Mouse (Mus musculus) intestine, embryonic 16.5 days (tissue): ENCODE measurements around the gene Pgc. TPM values are rescaled to one million over a fixed set of nuclear protein-coding genes. Genes with fewer than 3 reads are reported as not detected.

ENCODE experiments used
- ATAC-seq: fragments of 200-750 bp; cut with Nextera tagmentation; 2 replicates; pipeline ENCODE4 v1.8.0; 2017; ENCODE audit warnings: moderate TSS enrichment, moderate library complexity
- H3K27ac ChIP-seq: fragments of 300-500 bp; sonication (generic); 2 replicates; pipeline ENCODE4 v1.5.1; 2014; ENCODE audit warnings: mild to moderate bottlenecking, low read length
- H3K27me3 ChIP-seq: fragments of 300-500 bp; sonication (generic); replicated peaks from 2 replicates; pipeline ENCODE4 v1.6.1; 2014; ENCODE audit warnings: low read length, control low read depth, mixed read lengths; ENCODE audit not compliant: control insufficient read depth, insufficient read depth
- H3K36me3 ChIP-seq: fragments of 300-500 bp; sonication (generic); 2 replicates; pipeline ENCODE4 v1.6.1; 2014; ENCODE audit warnings: low read length, control low read depth; ENCODE audit not compliant: control insufficient read depth, insufficient read depth
- H3K4me1 ChIP-seq: fragments of 300-500 bp; sonication (generic); 2 replicates; pipeline ENCODE4 v1.6.1; 2014; ENCODE audit warnings: low read length, control low read depth, mixed read lengths; ENCODE audit not compliant: control insufficient read depth, insufficient read depth
- H3K4me2 ChIP-seq: fragments of 300-500 bp; sonication (generic); 2 replicates; pipeline ENCODE4 v1.6.1; 2014; ENCODE audit warnings: low read depth, low read length, control low read depth
- H3K4me3 ChIP-seq: fragments of 300-500 bp; sonication (generic); 2 replicates; pipeline ENCODE4 v1.5.1; 2014; ENCODE audit warnings: mild to moderate bottlenecking, low read length
- H3K9ac ChIP-seq: fragments of 300-500 bp; sonication (generic); 2 replicates; pipeline ENCODE4 v1.6.1; 2014; ENCODE audit warnings: low read depth, low read length
- H3K9me3 ChIP-seq: fragments of 300-500 bp; sonication (generic); 2 replicates; pipeline ENCODE4 v1.6.1; 2016; ENCODE audit warnings: low read length, control low read depth; ENCODE audit not compliant: control insufficient read depth
- WGBS: fragments of 180-500 bp; shearing (Covaris S2); extraction: QIAGEN DNeasy Blood & Tissue Kit; methylation state at CpG from one replicate; pipeline ENCODE4 v1.1.7; 2014; 5-methylcytosine and 5-hydroxymethylcytosine counted together
- polyA plus RNA-seq: library from polyadenylated mRNA; unstranded; fragments of >200 nt; fragmentation: Nextera tagmentation; extraction: Ambion mirVana; gene quantifications from 2 replicates; pipeline ENCODE4 v1.2.1, GENCODE M21; 2015

Pgc gene
- polyA plus RNA-seq, 1 experiment from 2014 or later, result 0.68 TPM

- no peak overlapping the region for H3K4me3 ChIP-seq
- H3K9ac ChIP-seq, result no peak overlapping the region
- 35% methylated on average over 16 of the region's 16 CpGs for WGBS
- ATAC-seq, result no peak
- H3K36me3 ChIP-seq, result no peaks in the 10 kb centered on the region
- no peaks in the 10 kb centered on the region for H3K9me3 ChIP-seq
- no peak overlapping the region for H3K4me2 ChIP-seq
- no peak overlapping the region for H3K27ac ChIP-seq
- H3K4me1 ChIP-seq, result peaks cover 32% of the 10 kb centered on the region
- H3K27me3 ChIP-seq, result no peaks in the 10 kb centered on the region
Observed at GRCm38 (mm10) chr17:47742991-47743734, 16.5 kb downstream of the Pgc start.

GRCm38 (mm10) chr17:47744086-47744485, 17.4 kb downstream of the Pgc start:
- ATAC-seq, result no peak
- no peaks in the 10 kb centered on the region for H3K9me3 ChIP-seq
- H3K36me3 ChIP-seq, result no peaks in the 10 kb centered on the region
- no peak overlapping the region for H3K27ac ChIP-seq
- peaks cover 34% of the 10 kb centered on the region for H3K4me1 ChIP-seq
- H3K9ac ChIP-seq, result no peak overlapping the region
- H3K27me3 ChIP-seq, result no peaks in the 10 kb centered on the region
- WGBS, result 94% methylated on average over 14 of the region's 14 CpGs
- no peak overlapping the region for H3K4me2 ChIP-seq
- no peak overlapping the region for H3K4me3 ChIP-seq

- Histone ChIP-seq H3K4me2 (no peak overlapping the region), H3K9ac (no peak overlapping the region), H3K4me1 (peaks cover 29% of the 10 kb centered on the region), H3K27ac (no peak overlapping the region), H3K27me3 (no peaks in the 10 kb centered on the region), H3K9me3 (no peaks in the 10 kb centered on the region), H3K4me3 (no peak overlapping the region), H3K36me3 (no peaks in the 10 kb centered on the region)
- no peak for ATAC-seq
- WGBS, result 87% methylated on average over 10 of the region's 10 CpGs
Observed at GRCm38 (mm10) chr17:47744746-47745368, 18.2 kb downstream of the Pgc start.

GRCm38 (mm10) chr17:47748791-47749553, 22.3 kb downstream of the Pgc start:
- H3K9ac ChIP-seq, result peak overlapping the region; percentile 58
- H3K9me3 ChIP-seq, result no peaks in the 10 kb centered on the region
- H3K27me3 ChIP-seq, result no peaks in the 10 kb centered on the region
- 0 out of 2 replicates have a peak, but pooled peaks cover 3% of the 10 kb centered on the region for H3K36me3 ChIP-seq
- H3K4me1 ChIP-seq, result peaks cover 28% of the 10 kb centered on the region
- 51% methylated on average over 14 of the region's 14 CpGs for WGBS
- H3K4me2 ChIP-seq, result peak overlapping the region; percentile 38
- H3K27ac ChIP-seq, result peak overlapping the region; percentile 97
- peak overlapping the region; percentile 17; the same call in 1 of the 2 replicates for H3K4me3 ChIP-seq
- ATAC-seq, result peak; percentile 68

GRCm38 (mm10) chr17:47749626-47750025, 23.0 kb downstream of the Pgc start:
- ATAC-seq, result peak; percentile 27
- Histone ChIP-seq H3K9ac (peak overlapping the region; percentile 58; the same call in 1 of the 2 replicates), H3K9me3 (no peaks in the 10 kb centered on the region), H3K4me1 (peaks cover 29% of the 10 kb centered on the region), H3K4me3 (no peak overlapping the region), H3K4me2 (peak overlapping the region; percentile 18; the same call in 1 of the 2 replicates), H3K27me3 (no peaks in the 10 kb centered on the region), H3K27ac (peak overlapping the region; percentile 97), H3K36me3 (0 out of 2 replicates have a peak, but pooled peaks cover 3% of the 10 kb centered on the region)
- WGBS, result 74% methylated on average over 3 of the region's 3 CpGs

GRCm38 (mm10) chr17:47750101-47750500, 23.5 kb downstream of the Pgc start:
- 58% methylated on average over 6 of the region's 6 CpGs for WGBS
- H3K9me3 ChIP-seq, result no peaks in the 10 kb centered on the region
- no peak overlapping the region for H3K4me3 ChIP-seq
- H3K27ac ChIP-seq, result no peak overlapping the region; the same call in 1 of the 2 replicates
- no peak overlapping the region for H3K4me2 ChIP-seq
- no peak for ATAC-seq
- 0 out of 2 replicates have a peak, but pooled peaks cover 3% of the 10 kb centered on the region for H3K36me3 ChIP-seq
- H3K4me1 ChIP-seq, result peaks cover 29% of the 10 kb centered on the region
- H3K9ac ChIP-seq, result no peak overlapping the region
- H3K27me3 ChIP-seq, result no peaks in the 10 kb centered on the region

DNA sequence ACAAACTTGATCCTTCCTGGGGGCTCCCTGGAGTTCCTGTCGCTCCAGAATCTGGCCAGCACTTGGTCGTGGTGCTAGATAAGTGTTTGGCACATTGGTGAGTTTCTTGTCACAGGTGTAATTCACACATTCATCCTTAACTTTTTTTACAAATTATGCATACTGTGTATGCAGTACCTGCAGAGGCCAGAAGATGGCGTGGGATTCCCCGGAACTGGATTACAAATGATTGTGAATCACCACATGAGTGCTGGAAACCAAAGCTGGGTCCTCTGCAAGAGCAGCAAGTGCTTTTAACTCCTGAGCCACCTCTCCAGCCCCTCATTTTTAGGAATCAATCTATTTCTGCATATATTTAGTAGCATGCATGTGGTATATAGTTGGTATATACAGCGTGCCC, 25.2 kb downstream of the Pgc start:
- Histone ChIP-seq H3K27ac (no peak overlapping the region; the same call in 1 of the 2 replicates), H3K9ac (no peak overlapping the region)

DNA sequence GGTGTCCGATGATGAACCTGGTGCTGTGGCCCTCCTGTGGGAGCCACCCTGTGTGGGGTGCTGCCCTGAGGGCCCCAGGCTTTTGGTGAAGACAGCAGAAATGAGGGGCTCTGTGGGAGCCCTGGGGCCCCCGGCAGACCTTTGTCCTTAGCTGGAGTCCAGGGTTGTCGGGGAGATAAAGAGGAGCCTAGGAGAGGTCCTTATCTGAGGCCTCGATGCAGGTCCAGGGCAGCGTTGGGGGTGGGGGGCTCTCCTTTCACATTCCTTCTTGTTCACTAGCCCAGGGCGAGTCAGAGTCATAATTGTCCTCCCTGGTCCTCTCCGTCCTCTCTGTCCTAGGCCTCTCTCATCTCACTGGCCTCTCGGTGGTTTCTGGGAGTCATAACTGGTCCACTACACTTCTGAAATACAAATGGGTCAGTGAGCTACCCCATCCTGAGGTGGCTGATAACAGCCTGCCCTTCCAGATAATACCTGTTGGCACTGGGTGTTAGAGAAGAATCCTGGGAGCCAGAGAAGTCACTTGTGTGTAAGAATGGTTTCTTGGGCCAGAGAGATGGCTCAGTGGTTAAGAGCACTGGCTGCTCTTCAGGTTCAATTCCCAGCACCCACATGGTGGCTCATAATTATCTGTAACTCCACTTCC, 26.6 kb downstream of the Pgc start:
- Histone ChIP-seq H3K27me3 (no peaks in the 10 kb centered on the region), H3K9me3 (no peaks in the 10 kb centered on the region), H3K4me1 (peaks cover 28% of the 10 kb centered on the region), H3K4me3 (no peak overlapping the region), H3K9ac (peak overlapping the region; percentile 46), H3K27ac (peak overlapping the region; percentile 90), H3K4me2 (peak overlapping the region; percentile 26; the same call in 1 of the 2 replicates), H3K36me3 (0 out of 2 replicates have a peak, but pooled peaks cover 3% of the 10 kb centered on the region)
- 63% methylated on average over 8 of the region's 8 CpGs for WGBS
- ATAC-seq, result peak; percentile 73

More for the DNA sequence above, 25.2 kb downstream of the Pgc start:
- no peaks in the 10 kb centered on the region for H3K27me3 ChIP-seq
- peaks cover 32% of the 10 kb centered on the region for H3K4me1 ChIP-seq
- WGBS, result 79% methylated on average over 5 of the region's 5 CpGs
- no peaks in the 10 kb centered on the region for H3K9me3 ChIP-seq
- 0 out of 2 replicates have a peak, but pooled peaks cover 3% of the 10 kb centered on the region for H3K36me3 ChIP-seq
- H3K4me2 ChIP-seq, result no peak overlapping the region
- no peak overlapping the region for H3K4me3 ChIP-seq
- ATAC-seq, result no peak
